Mouse (Mus musculus) neural tube, embryonic 14.5 days (tissue): ENCODE data around the gene Rheb. TPM values are rescaled to one million over a fixed set of nuclear protein-coding genes. Genes with fewer than 3 reads are reported as not detected.

Source experiments
- ATAC-seq: fragments of 200-750 bp; cut with Nextera tagmentation; 2 replicates; pipeline ENCODE4 v1.8.0; 2017; ENCODE audit warnings: low read depth, mild to moderate bottlenecking, moderate TSS enrichment, moderate library complexity
- H3K27ac ChIP-seq: fragments of 300-500 bp; sonication (generic); 2 replicates; pipeline ENCODE4 v1.5.1; 2014; ENCODE audit warnings: low read depth, mild to moderate bottlenecking, control low read depth, low read length, moderate library complexity, mixed read lengths
- H3K27me3 ChIP-seq: fragments of 300-500 bp; sonication (generic); 2 replicates; pipeline ENCODE4 v1.6.1; 2014; ENCODE audit warnings: low read length; ENCODE audit not compliant: control insufficient read depth, insufficient read depth
- H3K36me3 ChIP-seq: fragments of 300-500 bp; sonication (generic); 2 replicates; pipeline ENCODE4 v1.6.1; 2014; ENCODE audit warnings: low read length, mixed read lengths; ENCODE audit not compliant: control insufficient read depth, insufficient read depth
- H3K4me1 ChIP-seq: fragments of 300-500 bp; sonication (generic); 2 replicates; pipeline ENCODE4 v1.6.1; 2014; ENCODE audit warnings: low read length; ENCODE audit not compliant: control insufficient read depth, insufficient read depth
- H3K4me2 ChIP-seq: fragments of 300-500 bp; sonication (generic); 2 replicates; pipeline ENCODE4 v1.6.1; 2014; ENCODE audit warnings: mild to moderate bottlenecking, low read depth, low read length, control low read depth
- H3K4me3 ChIP-seq: fragments of 300-500 bp; sonication (generic); 2 replicates; pipeline ENCODE4 v1.5.1; 2014; ENCODE audit warnings: low read depth, low read length, control low read depth, mixed read lengths
- H3K9ac ChIP-seq: fragments of 300-500 bp; sonication (generic); replicated peaks from 2 replicates; pipeline ENCODE4 v1.6.1; 2014; ENCODE audit warnings: low read depth, mild to moderate bottlenecking, control low read depth, low read length, mixed read lengths
- H3K9me3 ChIP-seq: fragments of 300-500 bp; sonication (generic); 2 replicates; pipeline ENCODE4 v1.6.1; 2016; ENCODE audit warnings: low read length; ENCODE audit not compliant: control insufficient read depth
- WGBS: fragments of 180-500 bp; shearing (Covaris S2); extraction: QIAGEN DNeasy Blood & Tissue Kit; methylation state at CpG from one replicate; pipeline ENCODE4 v1.1.7; 2014; 5-methylcytosine and 5-hydroxymethylcytosine counted together
- polyA plus RNA-seq: library from polyadenylated mRNA; unstranded; fragments of >200 nt; fragmentation: Nextera tagmentation; extraction: Ambion mirVana; gene quantifications from 2 replicates; pipeline ENCODE4 v1.2.1, GENCODE M21; 2014

Rheb gene
- polyA plus RNA-seq, 1 experiment from 2014 or later, result 222 TPM

- ATAC-seq, result no peak
- Histone ChIP-seq H3K4me2 (no peak overlapping the region), H3K4me1 (no peaks in the 10 kb centered on the region), H3K9me3 (no peaks in the 10 kb centered on the region), H3K27me3 (no peaks in the 10 kb centered on the region), H3K27ac (no peak overlapping the region), H3K4me3 (no peak overlapping the region), H3K9ac (no peak overlapping the region), H3K36me3 (peaks cover 15% of the 10 kb centered on the region)
- 75% methylated on average over 6 of the region's 6 CpGs for WGBS
Measured at GRCm38 (mm10) chr5:24873221-24873620, 30.8 kb upstream of the Rheb start.

GRCm38 (mm10) chr5:24871276-24871675 is 28.9 kb upstream of the Rheb start:
- ATAC-seq, result no peak
- H3K27me3 ChIP-seq, result no peaks in the 10 kb centered on the region
- no peaks in the 10 kb centered on the region for H3K4me1 ChIP-seq
- H3K9me3 ChIP-seq, result no peaks in the 10 kb centered on the region
- H3K4me2 ChIP-seq, result no peak overlapping the region
- 92% methylated on average over 12 of the region's 12 CpGs for WGBS
- H3K27ac ChIP-seq, result no peak overlapping the region
- H3K4me3 ChIP-seq, result no peak overlapping the region
- peaks cover 27% of the 10 kb centered on the region for H3K36me3 ChIP-seq
- no peak overlapping the region for H3K9ac ChIP-seq

DNA sequence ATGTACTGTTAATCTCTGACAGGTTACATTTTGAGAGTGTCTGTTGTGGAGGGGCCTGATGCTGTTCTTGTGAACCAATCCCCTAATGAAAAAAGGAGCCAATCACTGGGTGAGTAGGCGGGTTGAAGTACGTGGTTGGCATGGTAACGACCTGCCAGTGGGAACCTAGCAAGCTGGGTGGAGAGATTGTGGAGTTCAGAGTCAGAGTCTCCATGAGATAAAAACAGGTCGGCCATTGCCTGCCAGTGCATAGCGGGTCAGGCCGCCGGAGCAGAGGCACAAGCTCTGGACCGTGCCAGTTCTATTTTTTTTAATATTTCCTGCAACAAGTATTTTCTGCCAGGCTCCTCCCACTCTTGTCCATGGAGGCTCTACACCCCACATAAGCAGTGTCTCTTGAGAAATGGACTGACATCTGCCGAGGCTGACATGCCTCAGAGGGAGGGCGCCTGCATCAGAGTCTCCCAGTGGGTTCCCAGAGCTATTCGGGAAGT is 27.4 kb upstream of the Rheb start:
- H3K4me1 ChIP-seq, result no peaks in the 10 kb centered on the region
- H3K27ac ChIP-seq, result no peak overlapping the region
- H3K9me3 ChIP-seq, result no peaks in the 10 kb centered on the region
- no peak overlapping the region for H3K4me3 ChIP-seq
- H3K27me3 ChIP-seq, result no peaks in the 10 kb centered on the region
- H3K4me2 ChIP-seq, result no peak overlapping the region
- WGBS, result 73% methylated on average over 11 of the region's 11 CpGs
- H3K9ac ChIP-seq, result no peak overlapping the region
- no peak for ATAC-seq
- peaks cover 26% of the 10 kb centered on the region for H3K36me3 ChIP-seq

GRCm38 (mm10) chr5:24863804-24864203 is 21.4 kb upstream of the Rheb start:
- H3K9me3 ChIP-seq, result no peaks in the 10 kb centered on the region
- WGBS, result 82% methylated on average over 12 of the region's 12 CpGs
- H3K27ac ChIP-seq, result no peak overlapping the region
- peaks cover 25% of the 10 kb centered on the region for H3K36me3 ChIP-seq
- H3K4me1 ChIP-seq, result no peaks in the 10 kb centered on the region
- no peak overlapping the region for H3K9ac ChIP-seq
- no peak overlapping the region for H3K4me3 ChIP-seq
- H3K27me3 ChIP-seq, result no peaks in the 10 kb centered on the region
- ATAC-seq, result no peak
- H3K4me2 ChIP-seq, result no peak overlapping the region

DNA sequence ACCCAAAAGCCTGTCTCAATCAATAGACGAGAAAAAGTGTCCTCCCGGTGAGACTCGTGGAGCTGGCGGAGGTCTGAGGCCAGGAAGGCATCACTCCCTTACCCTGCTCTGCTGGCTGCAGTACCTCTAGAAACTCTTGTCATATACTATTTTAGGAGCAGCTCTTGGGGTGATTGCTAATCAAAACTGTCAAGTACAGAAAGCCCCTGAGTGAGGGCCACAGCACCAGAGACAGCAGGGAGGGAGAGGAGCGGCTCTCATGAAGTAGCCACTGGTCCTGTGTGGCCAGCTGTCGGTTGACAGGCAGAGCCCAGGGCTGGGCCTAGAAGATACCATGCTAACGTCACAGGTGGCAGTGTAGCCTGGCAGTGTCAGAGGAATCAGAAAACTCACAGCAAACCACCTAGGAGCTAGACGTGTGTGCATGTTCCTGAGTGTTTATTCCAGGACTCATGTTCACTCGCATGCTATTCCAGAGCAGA is 19.1 kb upstream of the Rheb start:
- Histone ChIP-seq H3K9ac (no peak overlapping the region), H3K9me3 (no peaks in the 10 kb centered on the region), H3K4me2 (no peak overlapping the region), H3K36me3 (peaks cover 12% of the 10 kb centered on the region; the same call in 1 of the 2 replicates), H3K27me3 (no peaks in the 10 kb centered on the region), H3K4me3 (no peak overlapping the region), H3K4me1 (no peaks in the 10 kb centered on the region), H3K27ac (no peak overlapping the region)
- WGBS, result 93% methylated on average over 9 of the region's 9 CpGs
- ATAC-seq, result no peak

DNA sequence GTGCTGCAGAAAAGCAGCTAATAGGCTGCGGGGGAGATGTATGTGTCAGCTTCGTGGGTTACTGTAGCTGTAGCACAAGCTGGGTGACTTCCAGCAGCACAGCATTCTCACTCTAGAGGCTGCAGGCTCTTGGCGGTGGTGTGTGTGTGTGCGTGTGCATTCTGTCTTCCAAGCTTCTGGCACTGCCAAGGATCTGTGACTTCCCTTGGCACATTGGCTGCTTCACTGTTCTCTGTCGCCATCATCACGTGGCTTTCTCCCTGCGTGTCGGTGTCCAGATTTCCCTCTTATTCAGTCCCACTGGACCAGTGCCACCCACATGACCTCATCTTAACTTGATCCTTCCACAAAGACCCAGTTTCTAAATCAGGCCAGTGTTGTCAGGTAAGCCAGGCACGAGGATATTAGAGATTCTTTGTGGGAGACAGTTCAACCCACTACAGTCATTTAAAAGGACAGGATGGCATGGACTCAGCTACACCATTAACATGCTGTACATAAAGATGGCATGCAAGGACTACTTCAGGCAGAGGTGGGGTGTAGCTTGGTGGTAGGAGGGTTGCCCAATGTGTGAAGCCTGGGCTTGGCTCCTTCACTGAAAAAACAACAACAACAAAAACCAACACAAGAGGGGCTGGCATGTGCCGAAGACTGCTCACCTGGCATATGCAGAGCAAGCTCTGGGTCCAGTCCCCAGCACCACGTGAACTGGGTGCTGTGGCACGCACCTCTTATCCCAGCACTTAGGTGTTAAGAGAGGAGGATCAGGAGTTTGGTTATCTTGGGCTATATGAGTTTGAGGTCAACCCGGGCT is 18.4 kb upstream of the Rheb start:
- Histone ChIP-seq H3K9ac (no peak overlapping the region), H3K4me2 (no peak overlapping the region), H3K9me3 (no peaks in the 10 kb centered on the region), H3K36me3 (peaks cover 6% of the 10 kb centered on the region; the same call in 1 of the 2 replicates), H3K27me3 (no peaks in the 10 kb centered on the region), H3K27ac (no peak overlapping the region), H3K4me1 (no peaks in the 10 kb centered on the region), H3K4me3 (no peak overlapping the region)
- ATAC-seq, result peak; percentile 31; the same call in 1 of the 2 replicates
- 86% methylated on average over 13 of the region's 13 CpGs for WGBS

- H3K9ac ChIP-seq, result no peak overlapping the region
- H3K4me1 ChIP-seq, result no peaks in the 10 kb centered on the region
- no peak for ATAC-seq
- H3K36me3 ChIP-seq, result peaks cover 6% of the 10 kb centered on the region; the same call in 1 of the 2 replicates
- H3K27ac ChIP-seq, result no peak overlapping the region
- H3K4me2 ChIP-seq, result no peak overlapping the region
- no peaks in the 10 kb centered on the region for H3K9me3 ChIP-seq
- no peaks in the 10 kb centered on the region for H3K27me3 ChIP-seq
- no peak overlapping the region for H3K4me3 ChIP-seq
- whole genome bisulfite sequencing, result 82% methylated on average over 3 of the region's 3 CpGs
Measured at GRCm38 (mm10) chr5:24859771-24860540, 17.5 kb upstream of the Rheb start.

GRCm38 (mm10) chr5:24854827-24855600 is 12.6 kb upstream of the Rheb start:
- H3K27ac ChIP-seq, result no peak overlapping the region
- no peaks in the 10 kb centered on the region for H3K36me3 ChIP-seq
- H3K27me3 ChIP-seq, result no peaks in the 10 kb centered on the region
- H3K9me3 ChIP-seq, result no peaks in the 10 kb centered on the region
- no peak for ATAC-seq
- no peak overlapping the region for H3K9ac ChIP-seq
- no peak overlapping the region for H3K4me3 ChIP-seq
- no peak overlapping the region for H3K4me2 ChIP-seq
- no peaks in the 10 kb centered on the region for H3K4me1 ChIP-seq
- WGBS, result 76% methylated on average over 3 of the region's 3 CpGs
